Mouse (Mus musculus) adipocyte (in vitro differentiated cells): ENCODE data around the gene Ino80.

Experiments used
- DNase-seq: peaks from one replicate; pipeline ENCODE4 v3.0.0-alpha.2; 2016; ENCODE audit warnings: low spot score

The Ino80 gene

DNA sequence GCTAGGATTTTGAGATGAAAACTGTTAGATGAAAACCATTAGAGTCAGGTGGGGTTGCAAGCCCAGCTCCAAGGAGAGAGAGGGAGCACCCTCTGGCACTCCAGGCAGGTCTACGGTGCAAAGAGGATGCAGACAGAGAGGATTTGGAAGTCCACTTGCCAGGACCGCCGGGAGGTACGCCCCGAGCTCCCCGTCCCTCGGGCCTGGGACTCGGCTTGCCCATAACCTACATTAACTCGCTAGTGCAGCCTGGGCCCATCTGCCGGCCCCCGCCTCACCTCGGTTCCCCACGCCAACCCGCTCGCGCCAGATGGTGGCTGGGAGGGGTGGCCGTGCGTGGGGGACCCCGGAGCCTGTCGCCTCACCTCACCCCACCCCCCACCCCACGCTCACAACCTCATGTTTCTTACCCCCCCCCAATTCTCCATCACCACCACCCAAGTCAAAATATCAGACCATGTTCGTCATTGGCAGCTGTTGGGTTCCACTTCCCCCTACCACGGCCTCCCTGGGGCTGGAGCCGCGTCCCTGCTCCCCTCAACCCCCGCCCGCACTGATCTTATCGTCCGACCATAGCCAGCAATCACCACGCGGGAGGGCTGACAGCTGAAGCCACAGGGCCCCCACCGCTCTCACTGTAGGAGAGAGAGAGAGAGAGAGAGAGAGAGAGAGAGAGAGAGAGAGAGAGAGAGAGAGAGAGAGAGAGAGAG lies 153.5 kb downstream of the Ino80 start:
- DNase-seq = no peak
